Mouse (Mus musculus): ENCODE measurements at regions not wholly inside any gene's neighbourhood (a gene's known extent, or its start where the extent isn't known, plus 50 kb on each side); places are given as distances from the start of the nearest gene placed in this dataset.

GRCm38 (mm10) chr1:34732156-34732555, 110.7 kb downstream of the Fam168b start:
- H3K4me1 ChIP-seq (ENCODE audit: control insufficient read depth, insufficient read depth, low read length) = no peaks in the 10 kb centered on the region
- H3K4me3 ChIP-seq (replicated peaks; ENCODE audit: control insufficient read depth, low read depth, low read length) = no peak overlapping the region
- 22% methylated on average over 7 of the region's 7 CpGs for WGBS
- no peak for TF ChIP-seq POLR2A (IDR thresholded peaks at IDR 0.05; ENCODE audit: borderline replicate concordance, control insufficient read depth, low read depth, low read length)
- TF ChIP-seq CTCF (IDR thresholded peaks at IDR 0.05; ENCODE audit: control insufficient read depth, insufficient read depth, low read length) = no peak
- no peak overlapping the region for H3K27ac ChIP-seq (ENCODE audit: control insufficient read depth, insufficient read depth, low read depth, low read length, poor library complexity)

GRCm38 (mm10) chr1:34733026-34733913, 109.6 kb downstream of the Fam168b start:
- H3K4me1 ChIP-seq (ENCODE audit: control insufficient read depth, insufficient read depth, low read length) = no peaks in the 10 kb centered on the region
- WGBS = 82% methylated on average over 17 of the region's 17 CpGs
- no peak overlapping the region for H3K4me3 ChIP-seq (replicated peaks; ENCODE audit: control insufficient read depth, low read depth, low read length)

DNA sequence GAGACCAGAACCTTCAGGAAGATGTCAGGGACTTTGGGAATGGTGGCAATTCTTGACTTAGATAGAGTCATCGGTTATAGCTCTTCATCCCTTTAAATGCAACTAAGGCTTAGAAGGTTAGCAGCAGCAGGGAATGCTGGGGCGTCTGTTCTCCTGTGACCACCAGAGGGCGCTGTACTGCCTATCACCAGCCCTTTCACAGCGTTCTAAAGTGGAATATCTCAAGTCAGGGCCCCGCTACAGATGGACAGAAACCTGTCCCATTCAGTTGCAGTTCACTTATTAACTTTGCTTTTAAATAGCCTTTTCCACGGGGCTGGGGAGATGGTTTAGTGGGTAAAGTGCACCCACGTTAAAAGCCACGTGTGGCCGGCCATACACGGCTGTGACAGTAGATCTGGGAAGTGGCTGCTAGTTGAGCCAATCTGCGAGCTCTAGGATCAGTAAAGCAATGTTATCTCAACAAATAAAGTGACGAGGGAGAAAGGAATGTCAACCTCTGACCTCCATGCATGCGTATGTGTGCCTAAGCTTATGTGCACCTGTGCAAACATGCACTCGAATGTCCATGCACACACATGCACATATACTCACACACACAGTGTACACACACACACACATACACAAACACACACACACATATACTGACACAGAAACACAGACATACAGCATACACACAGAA, 104.3 kb downstream of the Fam168b start:
- H3K4me1 ChIP-seq (ENCODE audit: control insufficient read depth, insufficient read depth, low read length) = no peaks in the 10 kb centered on the region
- no peak overlapping the region for H3K4me3 ChIP-seq (replicated peaks; ENCODE audit: control insufficient read depth, low read depth, low read length)
- 52% methylated on average over 14 of the region's 14 CpGs for WGBS
- TF ChIP-seq CTCF (IDR thresholded peaks at IDR 0.05; ENCODE audit: control insufficient read depth, insufficient read depth, low read length) (peak; percentile 84), POLR2A (IDR thresholded peaks at IDR 0.05; ENCODE audit: borderline replicate concordance, control insufficient read depth, low read depth, low read length) (no peak)
- no peak overlapping the region for H3K27ac ChIP-seq (ENCODE audit: control insufficient read depth, insufficient read depth, low read depth, low read length, poor library complexity)

More at GRCm38 (mm10) chr1:34733026-34733913, 109.6 kb downstream of the Fam168b start:
- no peak for TF ChIP-seq POLR2A (IDR thresholded peaks at IDR 0.05; ENCODE audit: borderline replicate concordance, control insufficient read depth, low read depth, low read length)
- no peak for TF ChIP-seq CTCF (IDR thresholded peaks at IDR 0.05; ENCODE audit: control insufficient read depth, insufficient read depth, low read length)
- H3K27ac ChIP-seq (ENCODE audit: control insufficient read depth, insufficient read depth, low read depth, low read length, poor library complexity) = no peak overlapping the region

DNA sequence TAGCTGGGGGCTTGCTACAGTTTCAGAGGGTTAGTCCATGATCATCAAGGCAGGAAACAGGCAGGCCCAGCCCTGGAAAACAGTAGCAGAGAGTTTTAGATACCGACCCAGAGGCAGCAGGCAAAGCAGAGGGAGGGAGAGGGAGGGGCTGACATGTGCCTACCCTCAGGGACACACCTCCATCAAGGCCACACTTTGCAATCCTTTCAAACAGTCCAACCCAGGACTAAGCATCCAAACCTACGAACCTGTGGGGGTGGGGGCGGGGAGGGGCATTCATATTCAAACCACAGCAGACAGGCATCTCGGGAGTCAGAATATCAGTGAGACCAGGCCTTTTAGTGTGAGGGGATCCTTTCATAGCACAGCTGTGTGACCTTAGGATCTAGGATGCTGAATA, 103.2 kb downstream of the Fam168b start:
- H3K4me1 ChIP-seq (ENCODE audit: control insufficient read depth, insufficient read depth, low read length) = no peaks in the 10 kb centered on the region
- no peak overlapping the region for H3K4me3 ChIP-seq (replicated peaks; ENCODE audit: control insufficient read depth, low read depth, low read length)
- 82% methylated on average over 4 of the region's 4 CpGs for WGBS
- TF ChIP-seq CTCF (IDR thresholded peaks at IDR 0.05; ENCODE audit: control insufficient read depth, insufficient read depth, low read length) (no peak), POLR2A (IDR thresholded peaks at IDR 0.05; ENCODE audit: borderline replicate concordance, control insufficient read depth, low read depth, low read length) (no peak)
- no peak overlapping the region for H3K27ac ChIP-seq (ENCODE audit: control insufficient read depth, insufficient read depth, low read depth, low read length, poor library complexity)

- no peak for TF ChIP-seq CTCF (IDR thresholded peaks at IDR 0.05; ENCODE audit: control insufficient read depth, insufficient read depth, low read length)
- no peak for TF ChIP-seq POLR2A (IDR thresholded peaks at IDR 0.05; ENCODE audit: borderline replicate concordance, control insufficient read depth, low read depth, low read length)
- WGBS = 57% methylated on average over 7 of the region's 7 CpGs
- H3K4me1 ChIP-seq (ENCODE audit: control insufficient read depth, insufficient read depth, low read length) = no peaks in the 10 kb centered on the region
- H3K4me3 ChIP-seq (replicated peaks; ENCODE audit: control insufficient read depth, low read depth, low read length) = no peak overlapping the region
- no peak overlapping the region for H3K27ac ChIP-seq (ENCODE audit: control insufficient read depth, insufficient read depth, low read depth, low read length, poor library complexity)
These were observed 102.0 kb downstream of the Fam168b start for GRCm38 (mm10) chr1:34740891-34741290.

GRCm38 (mm10) chr1:34742234-34742633, 100.6 kb downstream of the Fam168b start:
- H3K4me1 ChIP-seq (ENCODE audit: control insufficient read depth, insufficient read depth, low read length) = no peaks in the 10 kb centered on the region
- WGBS = 62% methylated on average over 2 of the region's 2 CpGs
- no peak overlapping the region for H3K27ac ChIP-seq (ENCODE audit: control insufficient read depth, insufficient read depth, low read depth, low read length, poor library complexity)
- TF ChIP-seq POLR2A (IDR thresholded peaks at IDR 0.05; ENCODE audit: borderline replicate concordance, control insufficient read depth, low read depth, low read length) = no peak
- H3K4me3 ChIP-seq (replicated peaks; ENCODE audit: control insufficient read depth, low read depth, low read length) = no peak overlapping the region

GRCm38 (mm10) chr1:34745881-34746280, 97.0 kb downstream of the Fam168b start:
- Histone ChIP-seq H3K4me1 (ENCODE audit: control insufficient read depth, insufficient read depth, low read length) (no peaks in the 10 kb centered on the region), H3K27ac (ENCODE audit: control insufficient read depth, insufficient read depth, low read depth, low read length, poor library complexity) (no peak overlapping the region), H3K4me3 (replicated peaks; ENCODE audit: control insufficient read depth, low read depth, low read length) (no peak overlapping the region)
- WGBS = 73% methylated on average over 6 of the region's 6 CpGs
- TF ChIP-seq CTCF (IDR thresholded peaks at IDR 0.05; ENCODE audit: control insufficient read depth, insufficient read depth, low read length) = no peak
- no peak for TF ChIP-seq POLR2A (IDR thresholded peaks at IDR 0.05; ENCODE audit: borderline replicate concordance, control insufficient read depth, low read depth, low read length)

DNA sequence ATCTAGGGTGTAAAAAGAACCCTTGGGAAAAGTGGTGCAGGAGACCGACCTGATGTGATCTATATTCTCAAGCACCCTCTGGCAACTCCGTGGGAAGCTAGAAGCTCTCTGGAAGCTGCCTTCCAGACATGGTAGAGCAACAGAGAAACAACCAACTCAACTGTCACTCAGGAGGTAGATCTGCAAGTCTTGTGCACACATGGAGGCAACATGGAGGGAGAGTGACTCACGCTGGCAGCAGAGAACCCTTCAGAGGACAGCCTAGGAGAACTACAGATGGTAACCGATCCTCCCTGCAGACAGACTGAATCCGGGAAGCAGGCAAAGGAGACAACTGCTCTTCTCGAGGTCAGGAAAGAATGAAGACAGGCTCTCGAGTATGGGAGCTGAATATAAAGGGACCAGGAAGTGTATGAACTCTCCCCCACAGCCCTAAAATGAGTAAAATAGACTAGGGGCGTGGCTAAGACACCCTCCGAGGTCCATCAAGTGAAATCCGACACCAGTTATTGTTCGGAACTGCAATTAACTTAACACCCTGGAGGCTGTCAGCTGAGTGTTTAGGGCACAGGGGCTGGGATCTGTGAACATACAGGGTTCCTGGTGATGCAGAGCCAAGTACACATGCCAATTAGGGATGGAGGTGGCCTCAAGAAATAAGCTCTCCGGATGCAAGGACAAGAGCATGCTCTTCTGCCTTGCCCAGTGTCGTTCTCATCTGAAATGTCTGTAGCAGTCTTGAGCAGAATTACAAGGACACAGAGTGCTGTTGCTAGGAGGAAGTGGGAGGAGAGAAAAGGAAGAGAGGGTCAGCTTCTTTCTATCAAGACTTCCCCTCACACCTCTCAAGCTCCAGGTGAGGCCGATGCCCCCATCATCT, 93.5 kb downstream of the Fam168b start:
- Histone ChIP-seq H3K4me3 (replicated peaks; ENCODE audit: control insufficient read depth, low read depth, low read length) (no peak overlapping the region), H3K4me1 (ENCODE audit: control insufficient read depth, insufficient read depth, low read length) (no peaks in the 10 kb centered on the region), H3K27ac (ENCODE audit: control insufficient read depth, insufficient read depth, low read depth, low read length, poor library complexity) (no peak overlapping the region)
- WGBS = 8% methylated on average over 14 of the region's 14 CpGs
- no peak for TF ChIP-seq POLR2A (IDR thresholded peaks at IDR 0.05; ENCODE audit: borderline replicate concordance, control insufficient read depth, low read depth, low read length)
- no peak for TF ChIP-seq CTCF (IDR thresholded peaks at IDR 0.05; ENCODE audit: control insufficient read depth, insufficient read depth, low read length)
